Mouse (Mus musculus) layer of hippocampus, postnatal 10 days (tissue): ENCODE measurements around the gene 1700016K19Rik. TPM values are rescaled to one million over a fixed set of nuclear protein-coding genes. Genes with fewer than 3 reads are reported as not detected.
A peak's percentile ranks its signal among the peaks of the same experiment; 100 is the strongest.

Source experiments
- DNase-seq, 2 experiments: peaks; one replicate each; pipeline ENCODE4 v3.0.0; 2021; ENCODE audit warnings: low spot score in 2 of 2
- long read RNA-seq: library from polyadenylated mRNA; stranded (forward); transcript quantifications from one replicate; pipeline ENCODE4 v2.0.0, GENCODE M21; 2023
- total RNA-seq, 2 experiments: library from RNA; stranded (reverse); gene quantifications; 2 replicates each; pipeline ENCODE4 v1.2.3; 2021

1700016K19Rik gene
- total RNA-seq, result 1 to 10 TPM; 3.1 to 4.8 TPM
- long read RNA-seq, transcript 1700016K19Rik-201 (2 exons, 921 nt), result major isoform, 5 of 6 reads
- long read RNA-seq, partial matches to known transcripts, result 0 of 6 reads
- long read RNA-seq, other reads (novel, unspliced or antisense), result 1 of 6 reads

GRCm38 (mm10) chr11:75999440-76000155, at the start of gene 1700016K19Rik:
1700016K19Rik (plus strand) TSS chr11:75999912.
- DNase-seq, result peak; percentile 77 to 82

GRCm38 (mm10) chr11:75950459-75950858, 49.3 kb upstream of the 1700016K19Rik start:
- DNase-seq, result no peak

- no peak for DNase-seq
Measured at GRCm38 (mm10) chr11:75951895-75952294, 47.8 kb upstream of the 1700016K19Rik start.

- DNase-seq, result no peak
Measured at GRCm38 (mm10) chr11:75954896-75955295, 44.8 kb upstream of the 1700016K19Rik start.

- DNase-seq, result no peak
Measured at GRCm38 (mm10) chr11:75956651-75957050, 43.1 kb upstream of the 1700016K19Rik start.

- no peak for DNase-seq
Measured at GRCm38 (mm10) chr11:75957124-75957832, 42.4 kb upstream of the 1700016K19Rik start.

- DNase-seq, result no peak
Measured at GRCm38 (mm10) chr11:75961782-75962181, 37.9 kb upstream of the 1700016K19Rik start.

- no peak for DNase-seq
Measured at GRCm38 (mm10) chr11:75963730-75964475, 35.8 kb upstream of the 1700016K19Rik start.

- no peak for DNase-seq
Measured at GRCm38 (mm10) chr11:75964476-75964730, 35.3 kb upstream of the 1700016K19Rik start.

- no peak for DNase-seq
Measured at GRCm38 (mm10) chr11:75965674-75966400, 33.9 kb upstream of the 1700016K19Rik start.

GRCm38 (mm10) chr11:75966401-75967372, 33.0 kb upstream of the 1700016K19Rik start:
- DNase-seq, result peak; percentile 54 to 79

GRCm38 (mm10) chr11:75968761-75969160, 31.0 kb upstream of the 1700016K19Rik start:
- DNase-seq, result no peak

GRCm38 (mm10) chr11:75970629-75971028, 29.1 kb upstream of the 1700016K19Rik start:
- DNase-seq, result no peak

- DNase-seq, result no peak
Measured at GRCm38 (mm10) chr11:75972188-75972587, 27.5 kb upstream of the 1700016K19Rik start.

- no peak for DNase-seq
Measured at GRCm38 (mm10) chr11:75972916-75973567, 26.7 kb upstream of the 1700016K19Rik start.

GRCm38 (mm10) chr11:75973988-75974387, 25.7 kb upstream of the 1700016K19Rik start:
- peak in 1 of 2 experiments; percentile 24 for DNase-seq

GRCm38 (mm10) chr11:75976748-75977147, 23.0 kb upstream of the 1700016K19Rik start:
- DNase-seq, result no peak

GRCm38 (mm10) chr11:75978051-75978450, 21.7 kb upstream of the 1700016K19Rik start:
- DNase-seq, result no peak

GRCm38 (mm10) chr11:75980413-75980812, 19.3 kb upstream of the 1700016K19Rik start:
- no peak for DNase-seq
